Mouse (Mus musculus): ENCODE measurements at regions not wholly inside any gene's neighbourhood (a gene's known extent, or its start where the extent isn't known, plus 50 kb on each side); places are given as distances from the start of the nearest gene placed in this dataset.
"Not testable (repeated sequence)": the region's sequence is repeated elsewhere in the genome, so short reads cannot be mapped to it uniquely, and the experiment has no call there.

DNA sequence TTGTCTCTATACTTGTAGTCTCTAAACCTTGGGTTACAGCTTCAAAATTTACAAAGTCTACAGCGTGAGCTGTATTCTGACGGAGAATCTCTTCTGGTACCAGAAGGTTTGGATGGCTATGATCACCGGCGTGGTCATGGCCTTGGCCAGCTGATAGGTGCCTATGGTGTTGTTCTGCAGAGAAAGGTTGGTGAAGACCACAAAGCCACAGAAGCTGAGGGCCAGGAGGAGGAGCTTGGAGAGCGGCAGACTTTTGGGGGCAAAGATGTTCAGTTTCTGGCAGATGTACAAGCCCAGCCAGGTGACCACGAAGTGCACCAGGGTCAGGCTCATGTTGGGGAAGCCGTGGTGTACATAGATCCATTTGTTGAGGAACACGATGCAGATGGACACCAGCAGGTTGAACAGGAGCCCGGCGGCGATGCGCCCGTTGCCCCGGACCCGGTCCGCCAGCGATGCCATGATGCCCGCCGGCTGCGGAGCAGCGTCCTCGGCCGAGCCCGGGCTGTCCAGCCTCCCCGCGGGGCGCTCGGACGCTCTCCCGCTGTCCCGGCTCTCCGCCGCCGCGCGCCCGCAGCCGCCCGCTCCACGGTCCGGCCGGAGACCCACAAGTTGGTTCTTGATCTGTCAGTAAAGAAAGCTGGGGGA lies 257.3 kb upstream of the Castor2 start:
- H3K4me3 ChIP-seq; H3K27me3 ChIP-seq (replicated peaks); H3K4me1 ChIP-seq; H3K9me3 ChIP-seq; H3K36me3 ChIP-seq (replicated peaks); H3K9ac ChIP-seq; H3K27ac ChIP-seq: not testable (repeated sequence)
- peak; percentile 42; the same call in 1 of the 2 replicates for ATAC-seq (replicated peaks)
- 46% methylated on average over 20 of the region's 42 CpGs for WGBS
- peak overlapping the region; percentile 30; the same call in 1 of the 2 replicates for H3K4me2 ChIP-seq

DNA sequence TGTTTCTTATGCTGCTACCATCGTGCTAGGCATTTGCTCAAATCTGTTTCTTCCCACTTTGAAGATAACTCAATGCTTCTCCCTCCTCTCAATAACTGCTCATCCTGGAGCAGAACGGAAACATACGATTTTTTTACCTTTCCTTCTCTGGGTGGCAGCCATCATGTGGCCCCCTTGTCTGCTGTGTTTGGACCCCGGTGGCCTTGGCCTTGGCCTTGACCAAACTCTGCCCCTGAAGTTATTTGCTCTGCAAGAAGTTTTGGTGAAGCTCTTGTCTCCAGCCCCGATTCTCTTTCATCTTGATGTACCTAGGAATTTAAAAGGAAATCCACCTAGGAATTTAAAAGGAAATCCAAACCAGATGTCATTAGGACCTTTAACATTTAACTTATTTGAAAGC lies 261.2 kb upstream of the Castor2 start:
- H3K9ac ChIP-seq = no peak overlapping the region
- 93% methylated on average over 5 of the region's 5 CpGs for WGBS
- ATAC-seq (replicated peaks) = no peak
- H3K4me2 ChIP-seq = no peak overlapping the region
- H3K9me3 ChIP-seq = no peaks in the 10 kb centered on the region
- H3K36me3 ChIP-seq (replicated peaks) = no peaks in the 10 kb centered on the region
- no peaks in the 10 kb centered on the region for H3K27me3 ChIP-seq (replicated peaks)
- H3K4me3 ChIP-seq = no peak overlapping the region
- H3K27ac ChIP-seq = no peak overlapping the region
- no peaks in the 10 kb centered on the region for H3K4me1 ChIP-seq

- no peaks in the 10 kb centered on the region for H3K4me1 ChIP-seq
- ATAC-seq (replicated peaks) = no peak
- H3K27ac ChIP-seq = no peak overlapping the region
- no peaks in the 10 kb centered on the region for H3K27me3 ChIP-seq (replicated peaks)
- 84% methylated on average over 7 of the region's 7 CpGs for WGBS
- no peak overlapping the region for H3K4me3 ChIP-seq
- no peaks in the 10 kb centered on the region for H3K9me3 ChIP-seq
- no peak overlapping the region for H3K9ac ChIP-seq
- no peak overlapping the region for H3K4me2 ChIP-seq
- H3K36me3 ChIP-seq (replicated peaks) = no peaks in the 10 kb centered on the region
Measured at GRCm38 (mm10) chr5:133833217-133833616, 266.3 kb upstream of the Castor2 start.

- Histone ChIP-seq H3K27ac (no peak overlapping the region), H3K4me3 (no peak overlapping the region), H3K9ac (no peak overlapping the region), H3K4me2 (no peak overlapping the region), H3K36me3 (replicated peaks) (no peaks in the 10 kb centered on the region), H3K9me3 (no peaks in the 10 kb centered on the region), H3K4me1 (peaks cover 8% of the 10 kb centered on the region), H3K27me3 (replicated peaks) (no peaks in the 10 kb centered on the region)
- ATAC-seq (replicated peaks) = no peak
- WGBS = 87% methylated on average over 13 of the region's 13 CpGs
Measured at GRCm38 (mm10) chr5:133828226-133828625, 271.3 kb upstream of the Castor2 start.

- no peaks in the 10 kb centered on the region for H3K9me3 ChIP-seq
- no peak for ATAC-seq (replicated peaks)
- no peak overlapping the region for H3K9ac ChIP-seq
- no peak overlapping the region for H3K4me3 ChIP-seq
- H3K4me1 ChIP-seq = peaks cover 24% of the 10 kb centered on the region
- H3K36me3 ChIP-seq (replicated peaks) = no peaks in the 10 kb centered on the region
- H3K27me3 ChIP-seq (replicated peaks) = no peaks in the 10 kb centered on the region
- WGBS = 48% methylated on average over 3 of the region's 3 CpGs
- no peak overlapping the region for H3K27ac ChIP-seq
- no peak overlapping the region for H3K4me2 ChIP-seq
Measured at GRCm38 (mm10) chr5:133823871-133824270, 275.6 kb upstream of the Castor2 start.

- peak; percentile 17; the same call in 1 of the 2 replicates for ATAC-seq (replicated peaks)
- no peak overlapping the region for H3K4me2 ChIP-seq
- H3K9ac ChIP-seq = no peak overlapping the region
- H3K4me3 ChIP-seq = no peak overlapping the region
- no peaks in the 10 kb centered on the region for H3K27me3 ChIP-seq (replicated peaks)
- WGBS = 11% methylated on average over 3 of the region's 3 CpGs
- no peak overlapping the region for H3K27ac ChIP-seq
- peaks cover 24% of the 10 kb centered on the region for H3K4me1 ChIP-seq
- no peaks in the 10 kb centered on the region for H3K36me3 ChIP-seq (replicated peaks)
- H3K9me3 ChIP-seq = no peaks in the 10 kb centered on the region
Measured at GRCm38 (mm10) chr5:133821273-133821672, 278.2 kb upstream of the Castor2 start.

DNA sequence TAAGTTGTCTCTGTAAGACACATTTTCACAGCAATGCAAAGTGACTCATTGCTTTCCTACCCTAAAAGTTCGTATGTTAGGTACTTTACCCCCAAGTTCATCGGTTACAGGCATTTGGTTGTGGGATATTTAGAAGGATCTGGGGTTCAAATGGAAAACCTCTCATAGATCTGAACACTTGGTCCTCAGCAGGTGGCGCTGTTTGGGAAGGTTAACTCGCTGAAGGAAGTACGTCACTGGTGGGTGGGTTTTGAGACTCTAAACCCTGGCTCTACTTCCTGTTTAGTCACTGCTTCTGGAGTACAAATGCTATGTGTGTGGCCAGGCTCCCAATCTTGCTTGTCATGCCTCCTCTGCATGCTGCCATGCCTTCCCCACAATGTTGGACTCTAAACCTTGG lies 284.0 kb upstream of the Castor2 start:
- H3K4me3 ChIP-seq = no peak overlapping the region
- no peak overlapping the region for H3K27ac ChIP-seq
- no peaks in the 10 kb centered on the region for H3K36me3 ChIP-seq (replicated peaks)
- no peaks in the 10 kb centered on the region for H3K9me3 ChIP-seq
- ATAC-seq (replicated peaks) = no peak
- 85% methylated on average over 5 of the region's 5 CpGs for WGBS
- peaks cover 7% of the 10 kb centered on the region for H3K4me1 ChIP-seq
- no peaks in the 10 kb centered on the region for H3K27me3 ChIP-seq (replicated peaks)
- no peak overlapping the region for H3K9ac ChIP-seq
- no peak overlapping the region for H3K4me2 ChIP-seq

DNA sequence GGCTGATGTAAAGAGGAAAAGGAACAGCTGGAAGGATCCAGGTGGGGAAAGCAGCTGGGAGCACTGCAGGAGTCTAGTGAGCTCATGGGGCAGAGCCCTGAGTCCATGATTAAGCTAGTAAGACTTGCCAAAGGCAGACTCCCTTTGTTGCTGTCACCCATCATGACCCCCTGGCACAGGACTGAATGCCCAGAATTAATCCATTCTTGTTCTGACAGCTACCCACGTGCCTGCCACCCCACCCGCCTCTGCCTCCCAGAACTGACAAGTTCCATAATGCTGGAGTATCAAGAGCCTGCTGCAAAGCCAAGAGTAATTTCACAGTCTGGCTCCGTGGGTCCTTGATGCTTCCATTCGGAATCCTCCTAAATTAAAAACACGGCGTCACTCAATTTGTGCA lies 285.1 kb upstream of the Castor2 start:
- Histone ChIP-seq H3K4me1 (peaks cover 7% of the 10 kb centered on the region), H3K27me3 (replicated peaks) (no peaks in the 10 kb centered on the region), H3K36me3 (replicated peaks) (no peaks in the 10 kb centered on the region), H3K9me3 (no peaks in the 10 kb centered on the region), H3K4me3 (no peak overlapping the region), H3K27ac (no peak overlapping the region), H3K9ac (no peak overlapping the region), H3K4me2 (no peak overlapping the region)
- WGBS = 24% methylated on average over 6 of the region's 6 CpGs
- ATAC-seq (replicated peaks) = peak; percentile 73; the same call in 1 of the 2 replicates

- H3K27ac ChIP-seq = no peak overlapping the region
- H3K36me3 ChIP-seq (replicated peaks) = no peaks in the 10 kb centered on the region
- H3K4me3 ChIP-seq = no peak overlapping the region
- no peak for ATAC-seq (replicated peaks)
- H3K4me2 ChIP-seq = no peak overlapping the region
- WGBS = 42% methylated on average over 6 of the region's 6 CpGs
- H3K27me3 ChIP-seq (replicated peaks) = no peaks in the 10 kb centered on the region
- no peak overlapping the region for H3K9ac ChIP-seq
- H3K4me1 ChIP-seq = peaks cover 7% of the 10 kb centered on the region
- H3K9me3 ChIP-seq = no peaks in the 10 kb centered on the region
Measured at GRCm38 (mm10) chr5:133812216-133812615, 287.3 kb upstream of the Castor2 start.

GRCm38 (mm10) chr5:133806891-133807290 lies 292.6 kb upstream of the Castor2 start:
- 33% methylated on average over 7 of the region's 7 CpGs for WGBS
- Histone ChIP-seq H3K36me3 (replicated peaks) (no peaks in the 10 kb centered on the region), H3K9ac (no peak overlapping the region), H3K27ac (peak overlapping the region; percentile 38; the same call in 1 of the 2 replicates), H3K27me3 (replicated peaks) (no peaks in the 10 kb centered on the region), H3K4me3 (no peak overlapping the region), H3K4me2 (no peak overlapping the region), H3K4me1 (peaks cover 10% of the 10 kb centered on the region; the same call in 1 of the 2 replicates), H3K9me3 (no peaks in the 10 kb centered on the region)
- no peak for ATAC-seq (replicated peaks)

DNA sequence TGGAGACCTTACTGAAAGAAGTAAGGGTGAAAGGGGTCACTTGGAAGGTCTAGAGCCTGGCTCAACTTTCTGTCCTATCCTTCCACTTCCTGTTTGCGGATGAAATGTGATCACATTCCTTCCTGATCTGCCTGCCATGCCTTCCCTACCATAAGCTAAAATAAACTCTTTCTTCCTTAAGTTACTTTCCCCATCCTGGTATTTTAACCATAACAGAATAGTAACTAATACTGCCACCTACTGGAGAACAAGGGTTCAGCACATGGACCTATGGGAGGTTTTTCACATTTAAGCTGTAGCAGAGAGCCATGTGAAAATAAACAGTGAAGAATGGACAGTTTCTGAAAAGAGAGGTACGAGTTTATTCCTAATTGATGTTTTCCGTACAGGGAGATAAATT lies 297.5 kb upstream of the Castor2 start:
- Histone ChIP-seq H3K27me3 (replicated peaks) (no peaks in the 10 kb centered on the region), H3K9ac (no peak overlapping the region), H3K4me2 (no peak overlapping the region), H3K36me3 (replicated peaks) (no peaks in the 10 kb centered on the region), H3K9me3 (no peaks in the 10 kb centered on the region; the same call in 1 of the 2 replicates), H3K4me1 (peaks cover 8% of the 10 kb centered on the region; the same call in 1 of the 2 replicates), H3K27ac (no peak overlapping the region), H3K4me3 (no peak overlapping the region)
- 85% methylated on average over 3 of the region's 3 CpGs for WGBS
- no peak for ATAC-seq (replicated peaks)

DNA sequence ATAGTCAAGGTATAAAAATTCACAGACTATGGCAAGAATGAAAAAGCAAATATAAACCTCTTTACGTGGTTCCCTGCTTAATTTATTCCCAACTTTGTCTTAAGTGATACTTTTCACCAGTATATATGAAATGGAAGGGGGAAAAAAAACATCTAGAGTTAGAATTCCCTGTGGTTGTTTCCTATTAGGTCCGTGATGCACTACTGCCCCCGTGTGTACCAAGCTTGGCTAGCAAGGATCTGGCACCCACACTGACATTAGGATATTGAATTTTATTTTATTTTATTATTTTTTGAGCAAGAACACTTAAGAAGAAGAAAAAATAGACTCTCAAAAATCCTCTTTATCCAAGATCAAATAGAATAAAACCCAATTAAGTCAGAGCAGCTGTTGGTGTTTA lies 303.9 kb upstream of the Castor2 start:
- no peaks in the 10 kb centered on the region; the same call in 1 of the 2 replicates for H3K9me3 ChIP-seq
- no peak overlapping the region for H3K4me3 ChIP-seq
- no peak overlapping the region for H3K4me2 ChIP-seq
- no peaks in the 10 kb centered on the region for H3K36me3 ChIP-seq (replicated peaks)
- H3K27me3 ChIP-seq (replicated peaks) = no peaks in the 10 kb centered on the region
- no peak for ATAC-seq (replicated peaks)
- WGBS = 36% methylated on average over 3 of the region's 3 CpGs
- H3K27ac ChIP-seq = no peak overlapping the region
- H3K9ac ChIP-seq = no peak overlapping the region
- H3K4me1 ChIP-seq = no peaks in the 10 kb centered on the region

DNA sequence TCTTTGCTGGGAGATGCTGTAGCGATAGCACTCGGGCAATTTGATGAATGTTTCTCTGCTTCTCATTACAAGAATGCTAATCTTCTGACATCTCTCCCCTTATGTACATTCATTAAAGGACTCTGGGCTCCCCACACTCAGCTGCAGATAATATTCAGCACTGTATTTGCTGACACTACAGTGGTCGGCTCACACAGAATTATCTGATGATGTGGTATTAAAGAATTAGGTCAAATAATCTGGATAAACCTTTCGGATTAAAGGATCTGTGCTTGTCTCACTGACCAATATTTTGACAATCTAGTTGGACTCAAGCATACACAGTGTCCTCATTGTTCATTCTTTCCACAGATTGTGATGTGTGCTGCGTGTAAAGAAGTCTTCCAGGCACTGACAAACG lies 308.8 kb upstream of the Castor2 start:
- no peak overlapping the region for H3K4me3 ChIP-seq
- 45% methylated on average over 6 of the region's 6 CpGs for WGBS
- no peaks in the 10 kb centered on the region for H3K9me3 ChIP-seq
- H3K4me2 ChIP-seq = no peak overlapping the region
- H3K27ac ChIP-seq = no peak overlapping the region
- no peak for ATAC-seq (replicated peaks)
- H3K36me3 ChIP-seq (replicated peaks) = no peaks in the 10 kb centered on the region
- H3K4me1 ChIP-seq = no peaks in the 10 kb centered on the region
- H3K9ac ChIP-seq = no peak overlapping the region
- H3K27me3 ChIP-seq (replicated peaks) = no peaks in the 10 kb centered on the region

Measured in midbrain, embryonic 15.5 days (tissue).